Mouse (Mus musculus): ENCODE results near the gene Btbd11. TPM values are rescaled to one million over a fixed set of nuclear protein-coding genes. Genes with fewer than 3 reads are reported as not detected.

Gene Btbd11
- polyA plus RNA-seq, 1 experiment, result 0.85 TPM

GRCm38 (mm10) chr10:85460736-85461135, 74.1 kb downstream of the Btbd11 start:
- TF ChIP-seq POLR2A (IDR thresholded peaks at IDR 0.05; ENCODE audit: borderline replicate concordance, control insufficient read depth, low read depth, low read length), result no peak
- TF ChIP-seq CTCF (IDR thresholded peaks at IDR 0.05; ENCODE audit: control insufficient read depth, insufficient read depth, low read length), result no peak
- WGBS, result 88% methylated on average over 10 of the region's 10 CpGs
- Histone ChIP-seq H3K4me1 (ENCODE audit: control insufficient read depth, insufficient read depth, low read length) (no peaks in the 10 kb centered on the region), H3K4me3 (replicated peaks; ENCODE audit: control insufficient read depth, low read depth, low read length) (no peak overlapping the region), H3K27ac (ENCODE audit: control insufficient read depth, insufficient read depth, low read depth, low read length, poor library complexity) (no peak overlapping the region)

GRCm38 (mm10) chr10:85464152-85464551, 77.5 kb downstream of the Btbd11 start:
- Histone ChIP-seq H3K4me1 (ENCODE audit: control insufficient read depth, insufficient read depth, low read length) (no peaks in the 10 kb centered on the region), H3K27ac (ENCODE audit: control insufficient read depth, insufficient read depth, low read depth, low read length, poor library complexity) (no peak overlapping the region), H3K4me3 (replicated peaks; ENCODE audit: control insufficient read depth, low read depth, low read length) (no peak overlapping the region)
- TF ChIP-seq POLR2A (IDR thresholded peaks at IDR 0.05; ENCODE audit: borderline replicate concordance, control insufficient read depth, low read depth, low read length), result no peak
- no peak for TF ChIP-seq CTCF (IDR thresholded peaks at IDR 0.05; ENCODE audit: control insufficient read depth, insufficient read depth, low read length)
- 76% methylated on average over 6 of the region's 6 CpGs for whole genome bisulfite sequencing

GRCm38 (mm10) chr10:85465516-85466408, 79.1 kb downstream of the Btbd11 start:
- 79% methylated on average over 13 of the region's 13 CpGs for WGBS
- Histone ChIP-seq H3K27ac (ENCODE audit: control insufficient read depth, insufficient read depth, low read depth, low read length, poor library complexity) (no peak overlapping the region), H3K4me1 (ENCODE audit: control insufficient read depth, insufficient read depth, low read length) (no peaks in the 10 kb centered on the region), H3K4me3 (replicated peaks; ENCODE audit: control insufficient read depth, low read depth, low read length) (no peak overlapping the region)
- TF ChIP-seq CTCF (IDR thresholded peaks at IDR 0.05; ENCODE audit: control insufficient read depth, insufficient read depth, low read length), result no peak
- no peak for TF ChIP-seq POLR2A (IDR thresholded peaks at IDR 0.05; ENCODE audit: borderline replicate concordance, control insufficient read depth, low read depth, low read length)

GRCm38 (mm10) chr10:85466409-85466761, 79.8 kb downstream of the Btbd11 start:
- TF ChIP-seq CTCF (IDR thresholded peaks at IDR 0.05; ENCODE audit: control insufficient read depth, insufficient read depth, low read length), result no peak
- no peak for TF ChIP-seq POLR2A (IDR thresholded peaks at IDR 0.05; ENCODE audit: borderline replicate concordance, control insufficient read depth, low read depth, low read length)

GRCm38 (mm10) chr10:85467393-85467792, 80.8 kb downstream of the Btbd11 start:
- Histone ChIP-seq H3K4me1 (ENCODE audit: control insufficient read depth, insufficient read depth, low read length) (no peaks in the 10 kb centered on the region), H3K27ac (ENCODE audit: control insufficient read depth, insufficient read depth, low read depth, low read length, poor library complexity) (no peak overlapping the region), H3K4me3 (replicated peaks; ENCODE audit: control insufficient read depth, low read depth, low read length) (no peak overlapping the region)
- 36% methylated on average over 7 of the region's 7 CpGs for WGBS
- TF ChIP-seq CTCF (IDR thresholded peaks at IDR 0.05; ENCODE audit: control insufficient read depth, insufficient read depth, low read length) (no peak), POLR2A (IDR thresholded peaks at IDR 0.05; ENCODE audit: borderline replicate concordance, control insufficient read depth, low read depth, low read length) (no peak)

More at GRCm38 (mm10) chr10:85466409-85466761, 79.8 kb downstream of the Btbd11 start:
- 23% methylated on average over 8 of the region's 8 CpGs for WGBS
- no peaks in the 10 kb centered on the region for H3K4me1 ChIP-seq (ENCODE audit: control insufficient read depth, insufficient read depth, low read length)
- H3K4me3 ChIP-seq (replicated peaks; ENCODE audit: control insufficient read depth, low read depth, low read length), result no peak overlapping the region
- no peak overlapping the region for H3K27ac ChIP-seq (ENCODE audit: control insufficient read depth, insufficient read depth, low read depth, low read length, poor library complexity)

- Histone ChIP-seq H3K4me1 (ENCODE audit: control insufficient read depth, insufficient read depth, low read length) (no peaks in the 10 kb centered on the region), H3K4me3 (replicated peaks; ENCODE audit: control insufficient read depth, low read depth, low read length) (no peak overlapping the region), H3K27ac (ENCODE audit: control insufficient read depth, insufficient read depth, low read depth, low read length, poor library complexity) (no peak overlapping the region)
- no peak for TF ChIP-seq POLR2A (IDR thresholded peaks at IDR 0.05; ENCODE audit: borderline replicate concordance, control insufficient read depth, low read depth, low read length)
- no peak for TF ChIP-seq CTCF (IDR thresholded peaks at IDR 0.05; ENCODE audit: control insufficient read depth, insufficient read depth, low read length)
- 76% methylated on average over 4 of the region's 4 CpGs for WGBS
Measured at GRCm38 (mm10) chr10:85468527-85468926, 81.9 kb downstream of the Btbd11 start.

- 78% methylated on average over 5 of the region's 5 CpGs for WGBS
- Histone ChIP-seq H3K4me1 (ENCODE audit: control insufficient read depth, insufficient read depth, low read length) (no peaks in the 10 kb centered on the region), H3K27ac (ENCODE audit: control insufficient read depth, insufficient read depth, low read depth, low read length, poor library complexity) (no peak overlapping the region), H3K4me3 (replicated peaks; ENCODE audit: control insufficient read depth, low read depth, low read length) (no peak overlapping the region)
- no peak for TF ChIP-seq POLR2A (IDR thresholded peaks at IDR 0.05; ENCODE audit: borderline replicate concordance, control insufficient read depth, low read depth, low read length)
- no peak for TF ChIP-seq CTCF (IDR thresholded peaks at IDR 0.05; ENCODE audit: control insufficient read depth, insufficient read depth, low read length)
Measured at GRCm38 (mm10) chr10:85469341-85469740, 82.7 kb downstream of the Btbd11 start.

- H3K27ac ChIP-seq (ENCODE audit: control insufficient read depth, insufficient read depth, low read depth, low read length, poor library complexity), result no peak overlapping the region
- H3K4me1 ChIP-seq (ENCODE audit: control insufficient read depth, insufficient read depth, low read length), result no peaks in the 10 kb centered on the region
- WGBS, result 82% methylated on average over 4 of the region's 4 CpGs
- TF ChIP-seq POLR2A (IDR thresholded peaks at IDR 0.05; ENCODE audit: borderline replicate concordance, control insufficient read depth, low read depth, low read length) (no peak), CTCF (IDR thresholded peaks at IDR 0.05; ENCODE audit: control insufficient read depth, insufficient read depth, low read length) (no peak)
- no peak overlapping the region for H3K4me3 ChIP-seq (replicated peaks; ENCODE audit: control insufficient read depth, low read depth, low read length)
Measured at GRCm38 (mm10) chr10:85473265-85473664, 86.7 kb downstream of the Btbd11 start.

Measured in bone marrow, adult 2 months (tissue).